Mouse (Mus musculus) olfactory bulb, adult 2 months (tissue): Measurements from ENCODE around the gene Fgfr2. TPM values are rescaled to one million over a fixed set of nuclear protein-coding genes. Genes with fewer than 3 reads are reported as not detected.

ENCODE experiments used
- H3K27ac ChIP-seq: fragments of 200-500 bp; 2 replicates; pipeline ENCODE4 v1.5.1; 2012; ENCODE audit warnings: low read depth, low read length; ENCODE audit not compliant: insufficient read depth
- H3K4me1 ChIP-seq: fragments of 200-500 bp; 2 replicates; pipeline ENCODE4 v1.6.1; 2012; ENCODE audit warnings: low read length; ENCODE audit not compliant: control insufficient read depth, insufficient read depth
- H3K4me3 ChIP-seq: fragments of 200-500 bp; 2 replicates; pipeline ENCODE4 v1.5.1; 2012; ENCODE audit warnings: mild to moderate bottlenecking, low read depth, low read length, moderate library complexity; ENCODE audit not compliant: insufficient read depth
- CTCF ChIP-seq: fragments of 200-500 bp; IDR thresholded peaks from 2 replicates; pipeline ENCODE4 v1.5.1; 2012; ENCODE audit warnings: low read depth, mild to moderate bottlenecking, low read length, moderate library complexity; ENCODE audit not compliant: insufficient read depth
- POLR2A ChIP-seq: fragments of 200-500 bp; IDR thresholded peaks from 2 replicates; pipeline ENCODE4 v1.6.1; 2012; ENCODE audit warnings: mild to moderate bottlenecking, low read depth, low read length, moderate library complexity; ENCODE audit not compliant: insufficient read depth
- WGBS: fragments of 180-500 bp; shearing (Covaris S2); methylation state at CpG from one replicate; pipeline ENCODE4 v1.1.7; 2018; 5-methylcytosine and 5-hydroxymethylcytosine counted together
- polyA plus RNA-seq: library from polyadenylated mRNA; stranded (reverse); fragments of >200 nt; gene quantifications from 2 replicates; pipeline ENCODE4 v1.2.4, GENCODE M21; 2012; ENCODE audit warnings: low replicate concordance; ENCODE audit not compliant: missing spikeins, insufficient read depth, insufficient read length

Fgfr2 gene
- polyA plus RNA-seq, 1 experiment = not detected

DNA sequence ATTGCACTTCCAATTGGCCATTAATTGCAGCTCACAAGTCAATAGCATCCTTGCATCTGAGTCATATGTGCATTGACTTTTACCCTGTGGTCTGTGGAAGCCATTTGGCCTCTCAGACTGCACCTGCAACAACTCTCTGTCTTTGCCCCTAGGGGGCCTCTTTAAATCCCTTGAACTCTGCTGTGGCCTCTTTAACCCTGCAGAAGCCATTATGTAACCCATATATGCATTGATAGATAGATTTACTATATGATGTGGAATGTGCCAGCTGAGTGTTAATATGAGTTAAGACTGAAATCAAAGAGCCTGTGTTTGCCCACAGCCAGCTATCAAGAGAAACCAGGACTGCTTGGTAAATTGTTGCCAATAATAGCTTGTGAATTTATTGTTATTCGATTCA is 924.3 kb downstream of the Fgfr2 start:
- Histone ChIP-seq H3K4me1 (peaks cover 12% of the 10 kb centered on the region), H3K27ac (no peak overlapping the region), H3K4me3 (no peak overlapping the region)
- WGBS = 48% methylated on average over 1 of the region's 1 CpGs
- TF ChIP-seq POLR2A (no peak), CTCF (no peak)

DNA sequence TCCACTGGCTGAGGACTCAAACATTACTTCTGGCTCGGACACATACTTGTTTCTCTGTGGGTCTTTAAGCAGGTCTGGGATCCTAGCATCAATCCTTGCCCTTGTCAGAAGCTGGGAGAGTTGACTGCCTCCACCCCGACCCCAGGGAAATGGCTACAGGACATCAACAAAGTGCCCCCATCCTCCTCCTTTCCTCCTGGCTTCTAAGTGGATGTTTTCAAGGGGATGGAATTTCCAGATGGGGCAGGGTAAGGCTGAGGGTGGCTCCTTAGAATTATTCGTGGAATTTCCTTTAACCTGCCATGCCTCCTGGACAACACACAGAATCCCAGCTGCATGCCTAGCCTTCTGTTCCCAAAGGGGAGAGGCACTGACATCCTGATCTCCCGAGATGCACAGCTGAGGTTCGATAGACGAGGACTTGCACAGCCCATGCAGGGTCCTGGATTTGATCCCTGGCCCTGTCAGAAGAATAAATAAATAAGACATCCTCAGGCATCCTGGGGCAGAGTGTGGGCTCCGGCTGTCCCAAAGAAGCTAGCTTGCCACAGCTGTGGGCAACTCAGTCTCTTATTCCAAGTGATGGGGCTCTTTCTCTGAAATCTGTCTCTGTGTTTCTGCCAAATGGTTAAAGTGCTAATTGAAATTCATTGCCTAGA is 925.2 kb downstream of the Fgfr2 start:
- Histone ChIP-seq H3K27ac (no peak overlapping the region), H3K4me3 (no peak overlapping the region), H3K4me1 (peaks cover 12% of the 10 kb centered on the region)
- WGBS = 75% methylated on average over 7 of the region's 7 CpGs
- TF ChIP-seq CTCF (no peak), POLR2A (no peak)

DNA sequence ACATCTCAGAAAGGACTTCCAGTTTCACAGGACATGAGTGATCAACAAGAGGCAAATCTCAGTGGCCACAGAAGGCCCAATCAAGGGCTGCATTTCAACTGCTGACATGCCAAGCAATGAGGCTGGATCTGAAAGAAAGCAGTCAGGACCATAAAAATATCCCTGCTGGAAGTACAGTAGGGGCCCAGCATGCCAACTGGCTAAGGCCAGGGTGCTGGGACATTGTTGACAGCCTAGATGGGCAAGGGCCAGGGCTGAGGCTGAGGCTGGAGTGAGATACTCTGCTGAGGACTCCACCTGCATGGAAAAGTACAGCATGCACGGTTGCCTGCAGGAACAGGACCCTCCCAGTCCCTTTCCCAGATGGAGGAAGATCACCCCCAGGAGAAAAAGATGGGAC is 926.6 kb downstream of the Fgfr2 start:
- 96% methylated on average over 1 of the region's 1 CpGs for WGBS
- peaks cover 9% of the 10 kb centered on the region for H3K4me1 ChIP-seq
- TF ChIP-seq CTCF (no peak), POLR2A (no peak)
- no peak overlapping the region for H3K27ac ChIP-seq
- H3K4me3 ChIP-seq = no peak overlapping the region

- TF ChIP-seq CTCF (no peak), POLR2A (no peak)
- 90% methylated on average over 2 of the region's 2 CpGs for WGBS
- H3K27ac ChIP-seq = no peak overlapping the region
- no peaks in the 10 kb centered on the region for H3K4me1 ChIP-seq
- no peak overlapping the region for H3K4me3 ChIP-seq
Measured at GRCm38 (mm10) chr7:132193606-132194005, 929.5 kb downstream of the Fgfr2 start.

DNA sequence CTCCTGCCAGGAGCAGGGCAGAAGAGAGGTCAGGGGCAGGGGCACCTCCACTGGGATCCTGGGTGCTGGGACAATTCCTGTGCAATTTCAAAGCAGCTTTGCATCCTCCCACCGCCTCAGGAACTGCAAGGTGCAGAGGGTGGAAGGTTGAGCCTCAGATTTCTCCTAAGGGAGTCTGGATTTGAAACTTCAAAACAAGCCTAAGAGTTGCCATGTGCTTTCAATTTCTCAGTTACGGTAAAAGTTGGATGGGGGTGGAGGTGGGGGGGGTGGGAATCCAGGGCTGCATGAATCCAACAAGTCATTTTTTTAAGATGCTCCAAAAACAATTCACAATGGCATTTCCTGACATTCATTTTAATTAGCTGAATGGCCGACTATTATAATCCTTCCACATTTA is 935.7 kb downstream of the Fgfr2 start:
- TF ChIP-seq CTCF (no peak), POLR2A (no peak)

GRCm38 (mm10) chr7:132183892-132184404 is 939.2 kb downstream of the Fgfr2 start:
- TF ChIP-seq POLR2A (no peak), CTCF (no peak)
- WGBS = 44% methylated on average over 5 of the region's 5 CpGs
- Histone ChIP-seq H3K4me1 (no peaks in the 10 kb centered on the region), H3K4me3 (no peak overlapping the region), H3K27ac (no peak overlapping the region)

More for the DNA sequence above, 935.7 kb downstream of the Fgfr2 start:
- Histone ChIP-seq H3K27ac (no peak overlapping the region), H3K4me1 (no peaks in the 10 kb centered on the region), H3K4me3 (no peak overlapping the region)
- WGBS = 75% methylated on average over 3 of the region's 3 CpGs

DNA sequence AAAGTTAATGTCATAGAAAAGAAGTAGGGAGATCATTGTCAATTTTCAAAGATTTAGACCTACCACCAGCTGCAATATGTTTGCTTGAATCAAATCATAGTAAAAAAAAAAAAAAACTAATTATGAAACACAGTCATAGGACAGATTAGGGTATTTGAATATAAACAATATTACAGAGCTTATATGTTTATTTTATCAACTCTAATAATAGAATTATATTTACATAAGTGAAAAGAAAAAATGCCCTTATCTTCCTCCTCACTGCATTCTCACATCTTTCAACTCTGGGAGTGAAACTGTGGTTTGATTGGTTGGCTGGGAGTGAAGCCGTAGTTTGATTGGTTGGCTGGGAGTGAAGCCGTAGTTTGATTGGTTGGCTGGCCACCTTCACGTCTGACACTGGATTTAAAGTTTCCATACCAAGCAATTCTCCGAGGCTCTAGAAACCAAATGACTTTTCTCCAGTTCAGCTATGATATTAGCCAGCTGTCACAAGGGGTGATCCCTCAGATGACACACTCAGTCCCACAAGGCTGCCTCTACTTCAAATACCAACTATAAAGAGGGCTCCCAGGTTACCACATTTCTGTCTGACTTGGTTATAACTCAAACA is 941.5 kb downstream of the Fgfr2 start:
- H3K4me1 ChIP-seq = no peaks in the 10 kb centered on the region
- no peak for TF ChIP-seq POLR2A
- TF ChIP-seq CTCF = no peak
- no peak overlapping the region for H3K4me3 ChIP-seq
- no peak overlapping the region for H3K27ac ChIP-seq
- WGBS = 95% methylated on average over 4 of the region's 4 CpGs

- TF ChIP-seq POLR2A (no peak), CTCF (no peak)
- no peak overlapping the region for H3K4me3 ChIP-seq
- no peaks in the 10 kb centered on the region for H3K4me1 ChIP-seq
- no peak overlapping the region for H3K27ac ChIP-seq
- WGBS = 88% methylated on average over 3 of the region's 3 CpGs
Measured at GRCm38 (mm10) chr7:132181042-132181441, 942.1 kb downstream of the Fgfr2 start.

GRCm38 (mm10) chr7:132179049-132179448 is 944.1 kb downstream of the Fgfr2 start:
- whole genome bisulfite sequencing = 64% methylated on average over 1 of the region's 1 CpGs
- H3K27ac ChIP-seq = no peak overlapping the region
- TF ChIP-seq POLR2A = no peak
- no peak for TF ChIP-seq CTCF
- H3K4me3 ChIP-seq = no peak overlapping the region
- peaks cover 3% of the 10 kb centered on the region; the same call in 1 of the 2 replicates for H3K4me1 ChIP-seq
